Mouse (Mus musculus): ENCODE results near the gene Rpl18a. TPM values are rescaled to one million over a fixed set of nuclear protein-coding genes. Genes with fewer than 3 reads are reported as not detected.

Gene Rpl18a
- 1,083 TPM for polyA plus RNA-seq (2015; fragmentation: Illumina TruSeq; extraction: RNeasy Lipid Tissue Mini Kit (QIAGEN cat#74804); ENCODE audit: low read depth, low replicate concordance)

DNA sequence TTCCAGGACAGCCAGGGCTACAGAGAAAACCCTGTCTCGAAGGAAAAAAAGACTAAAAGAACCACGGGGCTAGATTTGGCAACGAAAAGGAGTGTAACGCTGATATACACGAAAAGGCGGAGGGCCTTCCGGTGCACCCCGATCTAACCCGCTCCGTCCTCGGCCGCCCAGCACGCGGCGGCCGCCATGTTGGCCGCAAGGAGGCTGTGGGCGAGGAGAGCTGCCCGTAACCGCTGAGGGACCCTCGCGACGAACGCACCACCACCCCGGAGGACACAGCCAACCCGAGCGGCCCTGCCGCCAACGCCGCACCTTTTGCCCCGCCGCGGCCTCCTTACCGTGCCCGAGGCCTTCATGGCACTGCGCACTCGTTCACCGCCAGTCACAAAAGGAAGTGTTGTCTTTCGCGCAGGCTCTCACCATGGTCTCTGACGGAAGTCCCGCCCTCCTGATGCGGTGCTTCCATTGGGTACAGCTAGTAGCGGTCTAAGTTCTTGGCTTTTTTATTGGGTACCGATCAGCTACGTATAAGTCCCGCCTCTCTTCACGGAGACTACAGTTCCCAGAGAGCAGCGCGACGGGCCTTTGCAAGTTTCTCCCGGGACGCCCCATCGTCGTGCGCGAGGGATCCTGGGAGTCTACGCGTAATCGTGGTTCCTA, at the start of gene Rpl18a:
TSS of gene Rpl18a (minus strand) at position 392 of the 660 bp plus-strand sequence.

DNA sequence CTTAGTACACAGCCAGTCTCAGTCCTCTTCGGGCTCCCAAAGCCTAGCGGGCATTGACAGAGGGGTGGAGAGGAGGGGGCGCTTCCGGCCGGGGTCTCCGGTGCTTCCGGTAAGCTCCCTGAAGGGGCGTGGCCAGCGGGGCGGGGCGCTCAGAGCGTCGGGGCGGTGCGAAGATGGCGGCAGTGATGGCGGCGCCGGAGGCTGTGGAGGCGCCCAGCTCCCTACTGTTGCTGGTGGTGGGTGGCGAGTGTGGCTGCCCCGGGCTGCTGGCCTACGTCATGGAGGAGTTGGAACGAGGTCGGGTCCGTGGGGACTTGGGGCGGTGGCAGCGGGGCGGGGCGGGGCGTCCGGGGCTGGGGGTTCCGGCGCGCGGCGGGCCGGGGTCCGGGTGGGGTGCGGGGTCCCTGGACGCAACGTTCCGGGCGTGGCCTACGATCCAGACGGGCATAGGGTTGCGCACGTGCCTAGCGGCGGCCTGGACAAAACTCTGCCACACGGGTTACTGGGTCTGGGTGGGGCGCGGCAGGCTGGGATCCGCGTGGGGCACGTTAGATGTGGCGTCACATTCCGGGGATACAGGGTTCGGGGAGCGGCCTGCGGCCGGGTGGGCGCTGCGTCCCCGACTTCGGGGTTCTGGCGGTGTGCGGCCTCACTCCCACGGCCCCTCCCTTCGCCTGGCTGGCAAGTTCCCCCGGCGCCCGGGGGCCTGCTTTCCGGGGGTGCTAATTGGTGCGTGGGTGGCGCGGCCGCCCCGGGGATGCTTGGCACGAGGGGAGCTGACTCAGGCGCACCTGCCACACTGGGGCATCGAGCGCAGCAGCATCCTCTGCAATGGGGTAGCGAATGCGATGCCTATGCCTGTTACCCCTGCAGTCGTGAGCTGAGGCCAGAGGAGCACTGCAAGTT, 8.9 kb upstream of the Rpl18a start, which contains the start of gene Map1s:
TSS of gene Map1s (plus strand) at position 102 of the 906 bp plus-strand sequence.

DNA sequence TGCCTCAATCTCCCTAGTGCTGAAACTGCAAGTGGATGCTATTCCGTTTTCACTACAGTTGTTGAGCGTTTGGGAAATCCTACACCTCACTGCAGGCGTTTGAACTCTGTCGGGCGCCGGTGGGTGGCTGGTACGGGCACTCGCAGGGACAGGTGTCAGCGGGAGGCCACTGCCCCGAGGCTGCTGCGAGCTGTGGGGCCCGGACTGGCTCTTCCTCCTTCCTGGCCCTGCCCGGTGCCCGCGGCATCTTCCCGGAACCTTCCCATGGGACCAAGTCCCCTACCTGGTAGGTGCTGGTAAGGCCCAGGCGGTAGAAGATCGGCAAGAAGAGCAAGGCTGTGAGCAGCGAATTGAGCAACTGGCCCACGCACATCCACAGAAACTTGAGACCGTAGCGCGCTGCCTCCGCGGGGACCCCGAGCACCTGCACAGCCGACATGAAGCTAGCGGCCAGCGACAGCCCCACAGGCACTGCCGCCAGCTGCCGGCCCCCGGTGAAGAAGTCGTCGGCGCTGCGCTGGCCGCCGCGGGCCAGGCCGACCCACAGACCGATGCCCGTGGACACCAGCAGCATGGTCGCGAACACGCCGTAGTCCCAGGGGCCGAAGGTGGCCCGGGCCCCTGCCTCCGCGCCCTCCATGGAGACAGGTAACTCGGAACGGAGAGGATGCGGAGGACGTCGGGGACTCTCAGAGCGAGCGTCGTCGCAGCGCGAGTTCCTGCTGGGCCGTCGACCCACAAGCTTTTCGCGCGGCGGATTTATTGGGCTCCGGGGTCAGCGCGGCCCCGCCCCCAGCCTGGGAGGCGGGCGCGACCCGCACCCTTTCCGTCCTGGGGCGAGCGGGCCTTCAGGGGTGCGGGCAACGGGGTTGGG, 5.0 kb downstream of the Rpl18a start, which contains the start of gene Slc5a5:
TSS of gene Slc5a5 (minus strand) at position 736 of the 874 bp plus-strand sequence.

DNA sequence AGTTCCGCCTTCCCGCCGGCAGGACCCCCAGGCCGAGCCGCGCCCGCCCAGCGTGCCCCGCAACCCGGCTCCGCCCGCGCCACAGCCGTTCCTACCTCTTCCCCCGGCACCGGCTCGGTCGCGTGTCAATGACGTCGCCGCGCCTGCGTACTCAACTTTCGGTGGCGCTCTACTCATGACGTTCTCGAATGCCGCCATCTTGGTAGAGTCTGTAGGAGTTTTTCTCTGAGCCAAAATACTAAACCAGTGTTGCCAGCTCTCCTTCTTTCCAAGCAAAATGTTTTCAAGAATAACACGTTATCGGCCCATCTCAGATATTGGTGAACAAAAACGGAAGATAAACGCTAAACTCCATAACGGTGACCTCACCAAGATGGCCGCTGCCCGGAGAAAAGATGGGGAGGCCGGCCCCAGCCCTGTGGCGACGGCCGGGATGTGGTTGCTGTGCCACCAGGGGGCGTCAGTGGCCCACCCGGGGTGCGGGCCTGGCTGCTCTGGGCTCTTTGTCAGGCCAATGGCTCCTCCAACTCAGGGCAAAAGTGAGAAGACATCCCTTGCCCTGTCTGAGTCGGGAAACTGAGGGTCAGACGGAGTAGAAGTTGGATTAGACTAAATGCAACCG, 23.7 kb downstream of the Rpl18a start, which contains the start of gene Ccdc124:
TSS of gene Ccdc124 (minus strand) at position 572 of the 622 bp plus-strand sequence.

DNA sequence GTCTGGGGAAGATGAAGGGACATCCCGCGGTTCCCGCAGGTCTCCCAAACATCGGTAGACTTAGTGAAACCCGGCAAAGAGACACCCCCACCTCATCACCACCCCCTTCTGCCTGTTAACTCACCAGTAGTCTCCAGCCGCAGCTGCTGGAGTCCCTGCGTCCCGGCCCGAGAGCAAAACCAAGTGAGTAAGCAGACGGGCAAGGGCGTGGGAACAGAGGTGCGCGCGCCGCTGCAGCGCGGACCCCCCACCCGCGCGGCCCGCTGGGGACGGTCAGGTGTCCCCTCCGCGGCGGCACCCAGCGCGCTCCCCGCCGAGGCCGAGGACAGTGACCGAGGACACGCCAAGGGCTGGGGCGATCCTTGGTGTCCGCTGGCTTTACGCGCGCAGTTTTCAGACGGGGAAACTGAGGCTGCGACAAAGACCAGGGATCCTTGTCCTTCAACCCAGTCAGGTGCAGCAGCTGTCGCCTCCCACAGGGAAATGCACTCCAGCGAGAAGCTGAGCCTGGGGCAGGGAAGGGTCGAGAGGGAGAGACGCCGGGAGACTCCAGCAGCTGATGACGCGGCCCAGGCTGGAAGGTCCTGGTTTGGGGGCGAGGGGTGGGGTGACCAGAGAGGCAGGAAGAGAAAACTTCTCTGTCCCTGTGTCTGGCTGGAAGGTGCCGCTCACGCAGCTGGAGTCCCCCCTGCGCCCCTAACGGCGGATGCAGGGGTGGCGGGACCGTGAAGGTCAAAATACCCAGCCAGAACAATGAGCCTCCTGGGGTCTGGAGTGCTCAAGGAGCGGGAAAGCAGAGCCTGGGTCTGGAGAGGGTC, 34.2 kb downstream of the Rpl18a start, which contains the start of gene Kcnn1:
TSS of gene Kcnn1 (minus strand) at position 435 of the 818 bp plus-strand sequence.

Other genes starting within 250 kb of the Rpl18a start
- 14.7 TPM for gene Pgpep1, start 237.0 kb downstream of the Rpl18a start, polyA plus RNA-seq (2015; fragmentation: Illumina TruSeq; extraction: RNeasy Lipid Tissue Mini Kit (QIAGEN cat#74804); ENCODE audit: low read depth, low replicate concordance)
- 72.2 TPM for gene Lsm4, start 224.2 kb downstream of the Rpl18a start, polyA plus RNA-seq (2015; fragmentation: Illumina TruSeq; extraction: RNeasy Lipid Tissue Mini Kit (QIAGEN cat#74804); ENCODE audit: low read depth, low replicate concordance)
- gene Jund, start 198.5 kb downstream of the Rpl18a start, polyA plus RNA-seq (2015; fragmentation: Illumina TruSeq; extraction: RNeasy Lipid Tissue Mini Kit (QIAGEN cat#74804); ENCODE audit: low read depth, low replicate concordance), result 82.5 TPM
- gene Iqcn, start 194.0 kb downstream of the Rpl18a start, polyA plus RNA-seq (2015; fragmentation: Illumina TruSeq; extraction: RNeasy Lipid Tissue Mini Kit (QIAGEN cat#74804); ENCODE audit: low read depth, low replicate concordance), result 0.09 TPM
- not detected for gene Gm3336, start 178.9 kb downstream of the Rpl18a start, polyA plus RNA-seq (2015; fragmentation: Illumina TruSeq; extraction: RNeasy Lipid Tissue Mini Kit (QIAGEN cat#74804); ENCODE audit: low read depth, low replicate concordance)
- gene Pde4c, start 173.7 kb downstream of the Rpl18a start, polyA plus RNA-seq (2015; fragmentation: Illumina TruSeq; extraction: RNeasy Lipid Tissue Mini Kit (QIAGEN cat#74804); ENCODE audit: low read depth, low replicate concordance), result 2.8 TPM
- 913 TPM for gene Rab3a, start 142.7 kb downstream of the Rpl18a start, polyA plus RNA-seq (2015; fragmentation: Illumina TruSeq; extraction: RNeasy Lipid Tissue Mini Kit (QIAGEN cat#74804); ENCODE audit: low read depth, low replicate concordance)
- 36.8 TPM for gene Mpv17l2, start 136.5 kb downstream of the Rpl18a start, polyA plus RNA-seq (2015; fragmentation: Illumina TruSeq; extraction: RNeasy Lipid Tissue Mini Kit (QIAGEN cat#74804); ENCODE audit: low read depth, low replicate concordance)
- 83.0 TPM for gene Pik3r2, start 120.7 kb downstream of the Rpl18a start, polyA plus RNA-seq (2015; fragmentation: Illumina TruSeq; extraction: RNeasy Lipid Tissue Mini Kit (QIAGEN cat#74804); ENCODE audit: low read depth, low replicate concordance)
- 175 TPM for gene Mast3, start 92.4 kb downstream of the Rpl18a start, polyA plus RNA-seq (2015; fragmentation: Illumina TruSeq; extraction: RNeasy Lipid Tissue Mini Kit (QIAGEN cat#74804); ENCODE audit: low read depth, low replicate concordance)
- gene Il12rb1, start 89.0 kb downstream of the Rpl18a start, polyA plus RNA-seq (2015; fragmentation: Illumina TruSeq; extraction: RNeasy Lipid Tissue Mini Kit (QIAGEN cat#74804); ENCODE audit: low read depth, low replicate concordance), result 0.67 TPM
- 17.6 TPM for gene Arrdc2, start 57.7 kb downstream of the Rpl18a start, polyA plus RNA-seq (2015; fragmentation: Illumina TruSeq; extraction: RNeasy Lipid Tissue Mini Kit (QIAGEN cat#74804); ENCODE audit: low read depth, low replicate concordance)
- 16.4 TPM for gene Kcnn1, start 34.2 kb downstream of the Rpl18a start, polyA plus RNA-seq (2015; fragmentation: Illumina TruSeq; extraction: RNeasy Lipid Tissue Mini Kit (QIAGEN cat#74804); ENCODE audit: low read depth, low replicate concordance)
- 106 TPM for gene Ccdc124, start 23.5 kb downstream of the Rpl18a start, polyA plus RNA-seq (2015; fragmentation: Illumina TruSeq; extraction: RNeasy Lipid Tissue Mini Kit (QIAGEN cat#74804); ENCODE audit: low read depth, low replicate concordance)
- gene Slc5a5, start 4.7 kb downstream of the Rpl18a start, polyA plus RNA-seq (2015; fragmentation: Illumina TruSeq; extraction: RNeasy Lipid Tissue Mini Kit (QIAGEN cat#74804); ENCODE audit: low read depth, low replicate concordance), result 14.2 TPM
- 25.7 TPM for gene Map1s, start 8.5 kb upstream of the Rpl18a start, polyA plus RNA-seq (2015; fragmentation: Illumina TruSeq; extraction: RNeasy Lipid Tissue Mini Kit (QIAGEN cat#74804); ENCODE audit: low read depth, low replicate concordance)

All from brain, adult 10 weeks (tissue).